Mouse (Mus musculus) CH12.LX (cell line): ENCODE measurements around the gene Cuta. TPM values are rescaled to one million over a fixed set of nuclear protein-coding genes. Genes with fewer than 3 reads are reported as not detected.

ENCODE experiments used
- DNase-seq: peaks from one replicate; pipeline ENCODE4 v3.0.0-alpha.2; 2013; ENCODE audit errors: extremely low read depth
- H3K27ac ChIP-seq: 2 replicates; pipeline ENCODE4 v1.5.1; 2012; ENCODE audit warnings: low read depth, mild to moderate bottlenecking, control low read depth, moderate library complexity; ENCODE audit not compliant: insufficient read depth
- H3K27me3 ChIP-seq: replicated peaks from 2 replicates; pipeline ENCODE3; 2012; ENCODE audit warnings: inconsistent platforms
- H3K36me3 ChIP-seq, 2 experiments: replicated peaks in 1 of 2; 2 replicates each; pipeline versions ENCODE3 to v1.6.1; 2012; ENCODE audit warnings: inconsistent platforms in 1 of 2, low read length in 1 of 2, mild to moderate bottlenecking in 1 of 2, mixed read lengths in 1 of 2, moderate library complexity in 1 of 2; ENCODE audit not compliant: control insufficient read depth in 1 of 2, insufficient read depth in 1 of 2
- H3K4me1 ChIP-seq, 2 experiments: 2 replicates each; pipeline ENCODE4 v1.6.1; 2012; ENCODE audit warnings: inconsistent platforms in 1 of 2, moderate library complexity in 1 of 2; ENCODE audit not compliant: insufficient read depth in 2 of 2, control insufficient read depth in 1 of 2
- H3K4me2 ChIP-seq: 2 replicates; pipeline ENCODE4 v1.6.1; 2012; ENCODE audit warnings: low read depth, mild to moderate bottlenecking, control low read depth; ENCODE audit not compliant: poor library complexity, insufficient read depth, severe bottlenecking
- H3K4me3 ChIP-seq, 3 experiments: fragments of 150-350 bp in 1 of 3; sonication (generic) in 1 of 3; replicated peaks in 1 of 3; 2 replicates each; pipeline versions ENCODE3 to v1.5.1; 2011 to 2012; ENCODE audit warnings: low read depth in 2 of 3, low read length in 2 of 3, mild to moderate bottlenecking in 2 of 3, moderate library complexity in 2 of 3, control low read depth in 1 of 3, improper control_type of control experiment in 1 of 3, inconsistent platforms in 1 of 3, mixed read lengths in 1 of 3; ENCODE audit not compliant: poor library complexity in 1 of 3
- H3K79me2 ChIP-seq: replicated peaks from 2 replicates; pipeline ENCODE4 v1.6.1; 2012; ENCODE audit warnings: mild to moderate bottlenecking, moderate library complexity; ENCODE audit not compliant: control insufficient read depth, poor library complexity, insufficient read depth, severe bottlenecking; ENCODE audit errors: extremely low read depth
- H3K9ac ChIP-seq: 2 replicates; pipeline ENCODE4 v1.6.1; 2012; ENCODE audit warnings: low read depth, mild to moderate bottlenecking, control low read depth, moderate library complexity; ENCODE audit not compliant: insufficient read depth
- H3K9me3 ChIP-seq: replicated peaks from 2 replicates; pipeline ENCODE3; 2012; ENCODE audit warnings: low read length, inconsistent platforms, mixed read lengths
- BHLHE40 ChIP-seq: IDR thresholded peaks from 2 replicates; pipeline ENCODE4 v1.6.1; 2011; ENCODE audit warnings: mild to moderate bottlenecking, low read depth, low read length, improper control_type of control experiment
- CHD1 ChIP-seq: IDR thresholded peaks from 2 replicates; pipeline ENCODE4 v1.6.1; 2012; ENCODE audit warnings: low read depth, low read length, improper control_type of control experiment, inconsistent platforms
- CHD2 ChIP-seq: IDR thresholded peaks from 2 replicates; pipeline ENCODE4 v1.6.1; 2011; ENCODE audit warnings: low read length, improper control_type of control experiment
- CTCF ChIP-seq, 2 experiments: IDR thresholded peaks in 1 of 2; conservative IDR thresholded peaks in 1 of 2; 2 replicates each; pipeline ENCODE4 v1.5.1; 2011 to 2012; ENCODE audit warnings: low read depth in 2 of 2, low read length in 2 of 2, improper control_type of control experiment in 1 of 2, inconsistent platforms in 1 of 2, mild to moderate bottlenecking in 1 of 2, moderate library complexity in 1 of 2
- E2F4 ChIP-seq: IDR thresholded peaks from 2 replicates; pipeline ENCODE4 v1.6.1; 2011; ENCODE audit warnings: low read depth, low read length, improper control_type of control experiment; ENCODE audit not compliant: insufficient replicate concordance
- ELF1 ChIP-seq: IDR thresholded peaks from 2 replicates; pipeline ENCODE4 v1.6.1; 2014; ENCODE audit warnings: low read depth, mild to moderate bottlenecking, inconsistent platforms, low read length, improper control_type of control experiment
- EP300 ChIP-seq: IDR thresholded peaks from 2 replicates; pipeline ENCODE4 v1.6.1; 2011; ENCODE audit warnings: low read length, improper control_type of control experiment
- ETS1 ChIP-seq: conservative IDR thresholded peaks from 2 replicates; pipeline ENCODE4 v1.6.1; 2012; ENCODE audit warnings: low read depth, mild to moderate bottlenecking, inconsistent platforms, low read length, improper control_type of control experiment, moderate library complexity
- GABPA ChIP-seq: IDR thresholded peaks from 2 replicates; pipeline ENCODE4 v1.6.1; 2012; ENCODE audit warnings: low read depth, low read length, improper control_type of control experiment, inconsistent platforms; ENCODE audit not compliant: insufficient replicate concordance
- HCFC1 ChIP-seq: IDR thresholded peaks from 2 replicates; pipeline ENCODE4 v1.6.1; 2012; ENCODE audit warnings: low read depth, mild to moderate bottlenecking, inconsistent platforms, low read length, improper control_type of control experiment
- IRF4 ChIP-seq: IDR thresholded peaks from 2 replicates; pipeline ENCODE4 v1.6.1; 2014; ENCODE audit warnings: low read depth, mild to moderate bottlenecking, inconsistent platforms, low read length, improper control_type of control experiment
- JUN ChIP-seq: IDR thresholded peaks from 2 replicates; pipeline ENCODE4 v1.6.1; 2011; ENCODE audit warnings: low read depth, mild to moderate bottlenecking, low read length, improper control_type of control experiment, moderate library complexity; ENCODE audit not compliant: insufficient read depth
- JUND ChIP-seq: conservative IDR thresholded peaks from 2 replicates; pipeline ENCODE4 v1.6.1; 2011; ENCODE audit warnings: low read depth, low read length, improper control_type of control experiment
- KAT2A ChIP-seq: IDR thresholded peaks from 2 replicates; pipeline ENCODE4 v1.6.1; 2012; ENCODE audit warnings: low read length, improper control_type of control experiment, inconsistent platforms; ENCODE audit not compliant: insufficient replicate concordance
- MAFK ChIP-seq: IDR thresholded peaks from 2 replicates; pipeline ENCODE4 v1.6.1; 2011; ENCODE audit warnings: low read length, improper control_type of control experiment; ENCODE audit not compliant: insufficient replicate concordance
- MAX ChIP-seq: IDR thresholded peaks from 2 replicates; pipeline ENCODE4 v1.6.1; 2011; ENCODE audit warnings: low read length, improper control_type of control experiment
- MAZ ChIP-seq: IDR thresholded peaks from 2 replicates; pipeline ENCODE4 v1.6.1; 2012; ENCODE audit warnings: low read depth, mild to moderate bottlenecking, inconsistent platforms, low read length, improper control_type of control experiment, moderate library complexity
- MEF2A ChIP-seq: IDR thresholded peaks from 2 replicates; pipeline ENCODE4 v1.6.1; 2014; ENCODE audit warnings: low read depth, mild to moderate bottlenecking, inconsistent platforms, low read length, improper control_type of control experiment, borderline replicate concordance
- MXI1 ChIP-seq: IDR thresholded peaks from 2 replicates; pipeline ENCODE4 v1.6.1; 2011; ENCODE audit warnings: mild to moderate bottlenecking, low read depth, low read length, improper control_type of control experiment
- MYC ChIP-seq: IDR thresholded peaks from 2 replicates; pipeline ENCODE4 v1.6.1; 2011; ENCODE audit warnings: low read depth, mild to moderate bottlenecking, improper control_type of control experiment, low read length
- NELFE ChIP-seq: IDR thresholded peaks from 2 replicates; pipeline ENCODE4 v1.6.1; 2011; ENCODE audit warnings: low read depth, low read length, improper control_type of control experiment
- NRF1 ChIP-seq: IDR thresholded peaks from 2 replicates; pipeline ENCODE4 v1.6.1; 2014; ENCODE audit warnings: low read depth, mild to moderate bottlenecking, inconsistent platforms, low read length, improper control_type of control experiment, moderate library complexity
- PAX5 ChIP-seq: IDR thresholded peaks from 2 replicates; pipeline ENCODE4 v1.6.1; 2012; ENCODE audit warnings: low read length, inconsistent platforms, mixed read lengths
- POLR2A ChIP-seq: IDR thresholded peaks from 2 replicates; pipeline ENCODE4 v1.6.1; 2011; ENCODE audit warnings: low read depth, mild to moderate bottlenecking, improper control_type of control experiment, low read length
- POLR2AphosphoS2 ChIP-seq: IDR thresholded peaks from 2 replicates; pipeline ENCODE4 v1.6.1; 2011; ENCODE audit warnings: low read depth, low read length, improper control_type of control experiment
- RAD21 ChIP-seq: IDR thresholded peaks from 2 replicates; pipeline ENCODE4 v1.6.1; 2011; ENCODE audit warnings: low read depth, mild to moderate bottlenecking, low read length, improper control_type of control experiment, moderate library complexity
- RCOR1 ChIP-seq: conservative IDR thresholded peaks from 2 replicates; pipeline ENCODE4 v1.6.1; 2012; ENCODE audit warnings: low read depth, mild to moderate bottlenecking, inconsistent platforms, low read length, improper control_type of control experiment
- SIN3A ChIP-seq: IDR thresholded peaks from 2 replicates; pipeline ENCODE4 v1.6.1; 2012; ENCODE audit warnings: low read length, improper control_type of control experiment, inconsistent platforms
- SMC3 ChIP-seq: IDR thresholded peaks from 2 replicates; pipeline ENCODE4 v1.6.1; 2011; ENCODE audit warnings: low read depth, low read length, improper control_type of control experiment
- TBP ChIP-seq: conservative IDR thresholded peaks from 2 replicates; pipeline ENCODE4 v1.6.1; 2011; ENCODE audit warnings: low read depth, low read length, improper control_type of control experiment
- TCF12 ChIP-seq: IDR thresholded peaks from 2 replicates; pipeline ENCODE4 v1.6.1; 2014; ENCODE audit warnings: low read depth, mild to moderate bottlenecking, inconsistent platforms, low read length, improper control_type of control experiment
- UBTF ChIP-seq: IDR thresholded peaks from 2 replicates; pipeline ENCODE4 v1.6.1; 2012; ENCODE audit warnings: low read depth, mild to moderate bottlenecking, inconsistent platforms, low read length, improper control_type of control experiment, moderate library complexity
- USF1 ChIP-seq: IDR thresholded peaks from 2 replicates; pipeline ENCODE4 v1.6.1; 2014; ENCODE audit warnings: low read depth, mild to moderate bottlenecking, inconsistent platforms, low read length, improper control_type of control experiment
- USF2 ChIP-seq: conservative IDR thresholded peaks from 2 replicates; pipeline ENCODE4 v1.6.1; 2011; ENCODE audit warnings: low read depth, low read length, improper control_type of control experiment
- ZC3H11A ChIP-seq: IDR thresholded peaks from 2 replicates; pipeline ENCODE4 v1.6.1; 2012; ENCODE audit warnings: low read depth, mild to moderate bottlenecking, inconsistent platforms, low read length, improper control_type of control experiment
- ZKSCAN1 ChIP-seq: IDR thresholded peaks from 2 replicates; pipeline ENCODE4 v1.6.1; 2012; ENCODE audit warnings: low read depth, inconsistent platforms, low read length, improper control_type of control experiment, borderline replicate concordance
- ZMIZ1 ChIP-seq: IDR thresholded peaks from 2 replicates; pipeline ENCODE4 v1.6.1; 2012; ENCODE audit warnings: low read depth, mild to moderate bottlenecking, inconsistent platforms, low read length, improper control_type of control experiment
- ZNF384 ChIP-seq: IDR thresholded peaks from 2 replicates; pipeline ENCODE4 v1.6.1; 2012; ENCODE audit warnings: low read depth, low read length, improper control_type of control experiment, inconsistent platforms
- dilution Hi-C: fragments of 300-500 bp; cut with MboI; formaldehyde crosslinking; loops from 2 replicates; pipeline ENCODE4 v1.14.3; 2020; ENCODE audit warnings: low sequenced_read_pairs; ENCODE audit not compliant: extremely low pct_unique_long_range_greater_than_20kb, extremely low pct_ligation_motif_present
- in situ Hi-C: fragments of 300-500 bp; cut with MboI; formaldehyde crosslinking; loops from 3 replicates; pipeline ENCODE4 v1.14.3; 2019; ENCODE audit warnings: low sequenced_read_pairs, low pct_ligation_motif_present, low pct_unique_long_range_greater_than_20kb, mixed read lengths
- polyA plus RNA-seq: library from polyadenylated mRNA; unstranded; fragments of >175 nt; gene quantifications from 2 replicates; pipeline ENCODE4 v1.2.1, GENCODE M21; 2012; ENCODE audit warnings: low read depth; ENCODE audit not compliant: insufficient read length
- total RNA-seq, 2 experiments: library from RNA; depleted of rRNA; stranded (reverse); fragments of 300-350 nt in 1 of 2; fragments of >200 nt in 1 of 2; gene quantifications; 2 replicates each; pipeline ENCODE4 v1.2.3; 2012 to 2014

Gene Cuta
- total and polyA plus RNA-seq, 3 experiments = 30.5 to 121 (median 34.6) TPM

GRCm38 (mm10) chr17:26916711-26917482 is 22.5 kb downstream of the Cuta start, which contains the start of gene Kifc5b:
TSS of gene Kifc5b (plus strand) at chr17:26917091.
- Histone ChIP-seq H3K79me2 (peaks cover 35% of the 10 kb centered on the region), H3K9ac (peak within 1 kb of the TSS; percentile 60), H3K27me3 (no peaks in the 10 kb centered on the region)
- TF ChIP-seq CHD2 = peak; percentile 71; the same call in 1 of the 2 replicates
- no peak for TF ChIP-seq PAX5
- TF ChIP-seq MYC = peak; percentile 95
- 0 out of 2 replicates have a peak, but pooled peaks have one; percentile 63 for TF ChIP-seq POLR2AphosphoS2
- peak; percentile 88 for TF ChIP-seq MXI1
- TF ChIP-seq MEF2A = peak; percentile 77
- peak; percentile 94 for TF ChIP-seq NRF1
- no peak; the same call in 1 of the 2 replicates for TF ChIP-seq JUN
- TF ChIP-seq E2F4 = peak; percentile 92; the same call in 1 of the 2 replicates
- TF ChIP-seq RAD21 = peak; percentile 56
- peak; percentile 77; the same call in 1 of the 2 replicates for TF ChIP-seq TCF12
- no peak for TF ChIP-seq JUND
- TF ChIP-seq MAZ = peak; percentile 77; the same call in 1 of the 2 replicates
- TF ChIP-seq RCOR1 = 0 out of 2 replicates have a peak, but pooled peaks have one; percentile 9
- no peak for TF ChIP-seq USF2
- peak; percentile 69; the same call in 1 of the 2 replicates for TF ChIP-seq UBTF
- TF ChIP-seq KAT2A = peak; percentile 84; the same call in 1 of the 2 replicates
- TF ChIP-seq ZNF384 = no peak
- peak; percentile 80; the same call in 1 of the 2 replicates for TF ChIP-seq TBP
- TF ChIP-seq ZMIZ1 = peak; percentile 59; the same call in 1 of the 2 replicates
- peak; percentile 96 for TF ChIP-seq SIN3A
- TF ChIP-seq NELFE = peak; percentile 88
- peak; percentile 84 for TF ChIP-seq IRF4
- TF ChIP-seq EP300 = no peak
- no peak for TF ChIP-seq ZKSCAN1
- peak; percentile 74 to 94 for TF ChIP-seq CTCF (conservative IDR thresholded peaks at IDR 0.05 in 1 of 2, IDR thresholded peaks at IDR 0.05 in 1 of 2; ENCODE audit: low read depth in 2 of 2, low read length in 2 of 2)
- TF ChIP-seq USF1 = no peak
- TF ChIP-seq CHD1 = no peak
- TF ChIP-seq BHLHE40 = peak; percentile 61; the same call in 1 of the 2 replicates
- TF ChIP-seq MAX = peak; percentile 92
- TF ChIP-seq ZC3H11A = no peak
- TF ChIP-seq GABPA = no peak
- peak; percentile 85 for TF ChIP-seq POLR2A
- TF ChIP-seq MAFK = no peak
- TF ChIP-seq SMC3 = peak; percentile 77
- TF ChIP-seq HCFC1 = peak; percentile 88
- TF ChIP-seq ELF1 = peak; percentile 97
- peak; percentile 46; the same call in 1 of the 2 replicates for TF ChIP-seq ETS1
- TF ChIP-seq, all 38 proteins: peak for 26
- Histone ChIP-seq H3K4me1 (peaks cover 0 to 14% of the 10 kb centered on the region in 2 experiments; a peak in 2 of 4 replicates), H3K9me3 (no peaks in the 10 kb centered on the region), H3K4me3 (peak within 1 kb of the TSS; percentile 67 to 94 (median 83)), H3K4me2 (peak within 1 kb of the TSS; percentile 96), H3K27ac (peak within 1 kb of the TSS; percentile 58), H3K36me3 (peaks cover 12 to 19% of the 10 kb centered on the region in 2 experiments)
- DNase-seq = peak; percentile 99
- dilution Hi-C loops (no loop called here), in situ Hi-C loops (no loop called here)
